Comparison of ENCODE assay signal across 20 mouse cellular contexts in the genomic region with DNA sequence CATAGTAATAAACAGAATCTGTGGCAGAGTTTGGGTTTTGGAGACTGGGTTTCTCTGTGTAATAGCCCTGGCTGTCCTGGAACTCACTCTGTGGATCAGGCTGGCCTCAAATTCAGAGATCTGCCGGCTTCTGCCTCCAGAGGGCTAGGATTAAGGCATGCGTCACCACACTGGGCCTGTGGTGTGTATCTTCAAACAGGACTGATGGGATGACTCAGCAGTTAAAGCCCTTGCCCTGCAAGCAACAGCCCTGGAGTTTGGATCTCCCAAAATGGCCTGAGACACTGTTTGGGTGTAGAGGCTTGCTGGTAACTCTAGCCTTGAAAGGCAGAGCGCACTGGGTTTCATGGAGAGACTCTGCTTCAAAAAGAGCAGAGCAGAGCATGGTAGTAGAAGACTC.
"Had no signal": no experiment of that assay in that cellular context is flagged by ENCODE, and none has a peak within 500 bp of the region (broad histone marks: within the 10 kb centered on the region; RNA-seq: fewer than 3 reads in every experiment).

No protein-coding gene starts in this region.

- H3K4me2 ChIP-seq: limb, embryonic 12.5 days; limb, embryonic 15.5 days; liver, embryonic 11.5 days; lung, embryonic 14.5 days; midbrain, embryonic 13.5 days had no signal

- H3K27me3 ChIP-seq: limb, embryonic 12.5 days; limb, embryonic 15.5 days; megakaryocyte, embryonic 14.5 days; midbrain, embryonic 13.5 days had no signal

- H3K36me3 ChIP-seq: limb, embryonic 12.5 days; limb, embryonic 15.5 days; midbrain, embryonic 13.5 days had no signal

- H3K9me3 ChIP-seq: limb, embryonic 12.5 days; limb, embryonic 15.5 days; midbrain, embryonic 13.5 days had no signal

- H3K9ac ChIP-seq: limb, embryonic 12.5 days; limb, embryonic 15.5 days; liver, embryonic 14.5 days; liver, postnatal 0 days; lung, embryonic 14.5 days; midbrain, embryonic 13.5 days had no signal

- H3K4me3 ChIP-seq: left cerebral cortex, adult 2 months; limb, embryonic 12.5 days; limb, embryonic 15.5 days; megakaryocyte, embryonic 14.5 days; midbrain, embryonic 13.5 days; myocyte had no signal

- ATAC-seq: liver, postnatal 0 days; lung, postnatal 0 days; midbrain, embryonic 13.5 days; midbrain, embryonic 16.5 days had no signal

- H3K4me1 ChIP-seq: limb, embryonic 12.5 days; limb, embryonic 15.5 days; midbrain, embryonic 13.5 days had no signal

- H3K27ac ChIP-seq: kidney, postnatal 0 days; left cerebral cortex, adult 2 months; limb, embryonic 12.5 days; limb, embryonic 15.5 days; liver, embryonic 14.5 days; macrophage; midbrain, embryonic 13.5 days had no signal

- DNase-seq: kidney, adult 2 months; kidney, postnatal 36 days; layer of hippocampus, postnatal 36 days; left cerebral cortex, postnatal 4 days; liver, postnatal 0 days; lung, embryonic 14.5 days; thymus, adult 2 months; thymus, postnatal 25 days had no signal
